Mouse (Mus musculus) limb, embryonic 12.5 days (tissue): ENCODE measurements around the gene 1110008L16Rik. TPM values are rescaled to one million over a fixed set of nuclear protein-coding genes. Genes with fewer than 3 reads are reported as not detected.

Experiments used
- ATAC-seq: fragments of 200-750 bp; cut with Nextera tagmentation; 2 replicates; pipeline ENCODE4 v1.8.0; 2017; ENCODE audit warnings: low read depth, moderate TSS enrichment; ENCODE audit not compliant: insufficient number of reproducible peaks, insufficient read depth, low FRiP score, low TSS enrichment
- H3K27ac ChIP-seq: fragments of 300-500 bp; sonication (generic); 2 replicates; pipeline ENCODE4 v1.5.1; 2016; ENCODE audit warnings: mild to moderate bottlenecking, moderate library complexity
- H3K27me3 ChIP-seq: fragments of 300-500 bp; sonication (generic); 2 replicates; pipeline ENCODE4 v1.6.1; 2016; ENCODE audit warnings: mild to moderate bottlenecking, moderate library complexity
- H3K36me3 ChIP-seq: fragments of 300-500 bp; sonication (generic); 2 replicates; pipeline ENCODE4 v1.6.1; 2016; ENCODE audit warnings: mild to moderate bottlenecking, moderate library complexity
- H3K4me1 ChIP-seq: fragments of 300-500 bp; sonication (generic); replicated peaks from 2 replicates; pipeline ENCODE4 v1.6.1; 2016
- H3K4me2 ChIP-seq: fragments of 300-500 bp; sonication (generic); 2 replicates; pipeline ENCODE4 v1.6.1; 2016; ENCODE audit warnings: mild to moderate bottlenecking, moderate library complexity
- H3K4me3 ChIP-seq: fragments of 300-500 bp; sonication (generic); replicated peaks from 2 replicates; pipeline ENCODE4 v1.5.1; 2016; ENCODE audit warnings: mild to moderate bottlenecking
- H3K9ac ChIP-seq: fragments of 300-500 bp; sonication (generic); replicated peaks from 2 replicates; pipeline ENCODE4 v1.6.1; 2016; ENCODE audit warnings: mild to moderate bottlenecking, moderate library complexity
- H3K9me3 ChIP-seq: fragments of 300-500 bp; sonication (generic); 2 replicates; pipeline ENCODE4 v1.6.1; 2016; ENCODE audit warnings: mild to moderate bottlenecking, moderate library complexity
- WGBS: fragments of 180-500 bp; shearing (Covaris S2); methylation state at CpG from one replicate; pipeline ENCODE4 v1.1.7; 2016; 5-methylcytosine and 5-hydroxymethylcytosine counted together
- polyA plus RNA-seq: library from polyadenylated mRNA; unstranded; fragments of >200 nt; fragmentation: Nextera tagmentation; extraction: Ambion mirVana; gene quantifications from 2 replicates; pipeline ENCODE4 v1.2.1, GENCODE M21; 2016

Gene 1110008L16Rik
- polyA plus RNA-seq, 1 experiment from 2014 or later: 17.7 TPM

- Histone ChIP-seq H3K9ac (no peak within 1 kb of the TSS), H3K27ac (peak within 1 kb of the TSS; percentile 72; the same call in 1 of the 2 replicates), H3K4me2 (no peak within 1 kb of the TSS), H3K9me3 (no peaks in the 10 kb centered on the region), H3K27me3 (no peaks in the 10 kb centered on the region), H3K4me1 (peaks cover 17% of the 10 kb centered on the region), H3K36me3 (peaks cover 17% of the 10 kb centered on the region), H3K4me3 (no peak within 1 kb of the TSS)
- ATAC-seq: peak; percentile 63; the same call in 1 of the 2 replicates
- 56% methylated on average over 10 of the region's 10 CpGs for WGBS
These were observed 84.8 kb downstream of the 1110008L16Rik start, which contains the start of gene Psma6 for GRCm38 (mm10) chr12:55384023-55384749. TSS of gene Psma6 (plus strand) at chr12:55384222.

- no peaks in the 10 kb centered on the region for H3K9me3 ChIP-seq
- H3K4me1 ChIP-seq: peaks cover 17% of the 10 kb centered on the region
- 90% methylated on average over 3 of the region's 3 CpGs for WGBS
- H3K4me2 ChIP-seq: no peak overlapping the region
- no peak for ATAC-seq
- H3K9ac ChIP-seq: no peak overlapping the region
- H3K27me3 ChIP-seq: no peaks in the 10 kb centered on the region
- H3K4me3 ChIP-seq: no peak overlapping the region
- peak overlapping the region; percentile 37; the same call in 1 of the 2 replicates for H3K27ac ChIP-seq
- H3K36me3 ChIP-seq: peaks cover 12% of the 10 kb centered on the region
These were observed 85.4 kb downstream of the 1110008L16Rik start for GRCm38 (mm10) chr12:55384826-55385225.

DNA sequence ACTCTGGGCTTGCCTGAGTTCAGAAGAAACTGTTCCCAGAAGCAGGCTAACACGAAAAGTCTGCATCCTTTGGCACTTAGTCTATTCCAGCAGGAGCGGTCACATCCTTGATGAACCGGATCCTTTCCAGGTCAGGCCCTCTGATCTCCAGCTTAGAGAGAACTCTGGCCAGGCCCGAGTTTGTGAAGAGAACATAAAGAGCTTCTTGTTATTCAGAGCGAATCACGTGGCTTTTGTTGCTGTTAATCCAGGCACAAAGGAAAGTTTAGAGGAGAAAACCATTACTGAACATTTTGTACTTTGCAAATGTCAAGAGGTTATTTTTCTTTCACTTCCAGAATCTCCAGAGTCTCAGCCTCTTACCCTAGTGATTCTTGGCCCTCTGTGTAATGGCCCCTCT lies 86.6 kb downstream of the 1110008L16Rik start:
- no peak overlapping the region for H3K4me2 ChIP-seq
- 63% methylated on average over 6 of the region's 6 CpGs for WGBS
- no peak overlapping the region for H3K27ac ChIP-seq
- H3K36me3 ChIP-seq: peaks cover 12% of the 10 kb centered on the region
- no peak for ATAC-seq
- H3K27me3 ChIP-seq: no peaks in the 10 kb centered on the region
- H3K4me1 ChIP-seq: peaks cover 22% of the 10 kb centered on the region
- no peaks in the 10 kb centered on the region for H3K9me3 ChIP-seq
- H3K4me3 ChIP-seq: no peak overlapping the region
- no peak overlapping the region for H3K9ac ChIP-seq

DNA sequence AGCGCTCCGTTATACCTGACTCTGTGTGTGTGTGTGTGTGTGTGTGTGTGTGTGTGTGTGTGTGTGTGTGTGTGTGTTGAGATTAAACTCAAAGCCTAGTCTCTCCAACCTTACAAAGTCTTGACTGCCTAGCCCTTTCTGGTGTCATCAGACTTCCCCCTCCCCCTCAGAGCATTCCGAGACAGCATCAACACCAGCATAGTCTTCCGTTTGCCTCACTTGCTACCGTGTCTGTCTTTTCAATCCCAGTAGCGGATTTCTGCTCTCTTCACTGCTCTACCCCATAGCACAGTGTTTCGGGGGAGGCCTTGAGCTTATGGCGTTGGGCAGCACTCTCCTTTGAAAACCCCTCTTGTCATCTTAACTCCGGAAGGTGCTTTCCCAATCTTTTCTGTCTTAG lies 87.1 kb downstream of the 1110008L16Rik start:
- Histone ChIP-seq H3K36me3 (peaks cover 12% of the 10 kb centered on the region), H3K9ac (no peak overlapping the region), H3K27me3 (no peaks in the 10 kb centered on the region), H3K27ac (no peak overlapping the region), H3K9me3 (no peaks in the 10 kb centered on the region), H3K4me3 (no peak overlapping the region), H3K4me1 (peaks cover 22% of the 10 kb centered on the region), H3K4me2 (no peak overlapping the region)
- 78% methylated on average over 9 of the region's 9 CpGs for WGBS
- ATAC-seq: no peak

GRCm38 (mm10) chr12:55387083-55387787 lies 87.9 kb downstream of the 1110008L16Rik start:
- H3K4me2 ChIP-seq: no peak overlapping the region
- no peak for ATAC-seq
- H3K36me3 ChIP-seq: peaks cover 6% of the 10 kb centered on the region
- H3K27ac ChIP-seq: no peak overlapping the region
- no peaks in the 10 kb centered on the region for H3K9me3 ChIP-seq
- H3K4me1 ChIP-seq: peaks cover 22% of the 10 kb centered on the region
- WGBS: 75% methylated on average over 7 of the region's 7 CpGs
- no peak overlapping the region for H3K9ac ChIP-seq
- no peaks in the 10 kb centered on the region for H3K27me3 ChIP-seq
- no peak overlapping the region for H3K4me3 ChIP-seq

GRCm38 (mm10) chr12:55387788-55388465 lies 88.5 kb downstream of the 1110008L16Rik start:
- Histone ChIP-seq H3K27ac (no peak overlapping the region), H3K9me3 (no peaks in the 10 kb centered on the region), H3K27me3 (no peaks in the 10 kb centered on the region), H3K36me3 (no peaks in the 10 kb centered on the region), H3K4me1 (peaks cover 22% of the 10 kb centered on the region), H3K9ac (no peak overlapping the region), H3K4me2 (no peak overlapping the region), H3K4me3 (no peak overlapping the region)
- 62% methylated on average over 11 of the region's 11 CpGs for WGBS
- ATAC-seq: no peak

DNA sequence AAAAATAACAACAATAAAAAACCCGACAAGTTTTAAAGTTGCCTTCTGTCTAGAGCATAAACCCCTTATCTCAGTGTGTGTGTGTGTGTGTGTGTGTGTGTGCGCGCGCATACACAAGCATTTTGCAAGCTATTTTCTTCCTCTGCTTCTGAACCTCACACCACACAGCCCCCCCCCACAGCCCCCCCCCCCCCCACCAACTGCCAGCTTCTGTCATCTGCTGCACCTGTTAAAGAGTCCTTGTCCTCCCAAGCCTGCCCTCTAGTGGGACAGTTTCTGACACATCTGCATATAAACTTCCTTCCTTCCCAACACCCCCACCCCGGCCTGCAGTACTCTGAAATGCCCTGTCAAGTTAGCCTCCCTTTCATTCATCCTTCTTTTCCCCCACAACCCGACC lies 89.1 kb downstream of the 1110008L16Rik start:
- no peak overlapping the region for H3K4me3 ChIP-seq
- H3K4me1 ChIP-seq: peaks cover 22% of the 10 kb centered on the region
- no peak overlapping the region for H3K27ac ChIP-seq
- H3K4me2 ChIP-seq: no peak overlapping the region
- 60% methylated on average over 6 of the region's 6 CpGs for WGBS
- H3K36me3 ChIP-seq: no peaks in the 10 kb centered on the region
- no peak overlapping the region for H3K9ac ChIP-seq
- H3K9me3 ChIP-seq: no peaks in the 10 kb centered on the region
- ATAC-seq: no peak
- no peaks in the 10 kb centered on the region for H3K27me3 ChIP-seq

GRCm38 (mm10) chr12:55389132-55390081 lies 90.0 kb downstream of the 1110008L16Rik start:
- no peak overlapping the region for H3K4me3 ChIP-seq
- 0 out of 2 replicates have a peak overlapping the region, but pooled peaks have one; percentile 13 for H3K9ac ChIP-seq
- H3K9me3 ChIP-seq: no peaks in the 10 kb centered on the region
- no peak for ATAC-seq
- WGBS: 80% methylated on average over 17 of the region's 17 CpGs
- H3K4me1 ChIP-seq: peaks cover 16% of the 10 kb centered on the region; the same call in 1 of the 2 replicates
- H3K27me3 ChIP-seq: no peaks in the 10 kb centered on the region
- H3K27ac ChIP-seq: no peak overlapping the region
- H3K4me2 ChIP-seq: no peak overlapping the region
- H3K36me3 ChIP-seq: no peaks in the 10 kb centered on the region

GRCm38 (mm10) chr12:55392120-55392519 lies 92.7 kb downstream of the 1110008L16Rik start:
- no peaks in the 10 kb centered on the region for H3K36me3 ChIP-seq
- H3K9ac ChIP-seq: no peak overlapping the region
- ATAC-seq: no peak

DNA sequence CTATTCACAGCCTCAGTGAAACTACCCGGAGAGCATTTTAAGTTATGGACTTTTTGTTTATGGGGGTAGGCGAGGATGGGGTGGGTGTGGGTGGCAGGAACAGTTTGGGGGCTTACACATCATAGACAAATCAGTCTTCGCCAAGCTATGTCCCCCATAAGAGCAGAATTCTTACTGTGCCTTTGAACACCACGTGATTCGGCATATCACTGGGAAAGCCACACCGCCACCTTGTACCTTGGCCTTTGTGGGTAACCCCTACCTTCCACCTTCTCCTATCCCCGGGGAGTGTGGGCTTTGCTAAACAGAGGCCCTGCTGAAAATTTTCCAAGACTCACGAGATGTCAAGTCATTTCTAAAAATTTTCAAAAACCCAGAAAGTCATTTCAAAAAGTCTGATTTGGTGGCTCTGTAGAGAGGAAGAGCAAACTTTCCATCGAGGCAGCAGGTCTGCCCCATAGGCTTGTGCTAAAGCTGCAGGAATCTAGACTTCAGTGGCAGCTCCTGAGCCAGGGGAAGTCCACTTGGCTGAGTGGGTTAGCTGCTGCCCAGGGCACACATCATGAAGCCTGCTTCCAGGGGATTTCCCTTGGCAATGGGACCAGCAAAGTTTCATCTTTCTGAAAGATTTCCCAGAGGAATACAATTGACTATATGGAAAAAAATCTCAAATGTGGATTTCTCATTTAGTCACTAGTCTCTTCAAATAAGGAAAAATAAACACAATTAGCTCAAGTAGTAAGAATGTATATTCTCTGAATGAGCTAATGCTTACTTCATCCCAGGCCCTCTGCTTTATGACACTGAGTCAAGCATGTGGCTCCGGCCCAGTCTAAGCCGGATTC lies 93.6 kb downstream of the 1110008L16Rik start:
- Histone ChIP-seq H3K27me3 (no peaks in the 10 kb centered on the region), H3K4me2 (no peak overlapping the region), H3K4me3 (no peak overlapping the region), H3K9me3 (no peaks in the 10 kb centered on the region), H3K4me1 (peaks cover 10% of the 10 kb centered on the region; the same call in 1 of the 2 replicates), H3K9ac (no peak overlapping the region), H3K36me3 (no peaks in the 10 kb centered on the region), H3K27ac (no peak overlapping the region)
- no peak for ATAC-seq
- WGBS: 82% methylated on average over 11 of the region's 11 CpGs

More at GRCm38 (mm10) chr12:55392120-55392519, 92.7 kb downstream of the 1110008L16Rik start:
- Histone ChIP-seq H3K27me3 (no peaks in the 10 kb centered on the region), H3K27ac (no peak overlapping the region), H3K4me2 (no peak overlapping the region), H3K4me3 (no peak overlapping the region), H3K4me1 (peaks cover 13% of the 10 kb centered on the region; the same call in 1 of the 2 replicates), H3K9me3 (no peaks in the 10 kb centered on the region)
